Mouse (Mus musculus): ENCODE measurements at regions not wholly inside any gene's neighbourhood (a gene's known extent, or its start where the extent isn't known, plus 50 kb on each side); places are given as distances from the start of the nearest gene placed in this dataset.

- no peak for DNase-seq (ENCODE audit: low spot score in 2 of 2)
Measured at GRCm38 (mm10) chr19:55011341-55011740, 115.7 kb downstream of the Gpam start.

DNA sequence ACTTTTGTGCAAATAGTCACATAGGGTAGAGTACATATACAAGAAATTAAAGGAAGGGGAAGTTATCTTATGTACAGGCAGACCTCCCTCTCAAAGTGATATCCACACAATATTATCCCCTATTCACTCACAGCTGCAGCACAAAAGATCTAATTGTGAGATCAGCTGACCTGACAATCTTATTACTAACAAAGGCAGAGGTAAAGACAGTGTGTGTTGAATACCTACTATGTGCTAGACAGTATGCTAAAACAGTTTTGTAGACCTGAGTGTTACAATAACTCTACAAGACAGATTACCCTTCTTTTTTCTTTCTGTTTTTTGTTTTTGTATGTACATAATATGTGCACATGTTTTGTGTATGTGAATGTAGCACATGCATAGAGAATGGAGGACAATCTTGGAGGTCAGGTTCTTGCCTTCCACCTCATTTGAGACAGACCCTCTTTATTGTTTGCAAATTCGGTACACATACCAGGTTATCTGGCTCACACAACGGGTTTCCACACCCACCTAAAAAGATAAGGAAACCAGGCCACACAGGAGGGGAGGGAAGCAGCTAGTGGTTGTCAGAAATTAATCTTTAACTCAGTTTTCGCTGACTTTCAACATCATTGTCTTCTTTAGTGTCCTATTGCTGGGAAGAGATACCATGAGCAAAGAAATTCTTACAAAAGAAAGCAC, 118.4 kb downstream of the Gpam start:
- DNase-seq (ENCODE audit: low spot score in 2 of 2): no peak

DNA sequence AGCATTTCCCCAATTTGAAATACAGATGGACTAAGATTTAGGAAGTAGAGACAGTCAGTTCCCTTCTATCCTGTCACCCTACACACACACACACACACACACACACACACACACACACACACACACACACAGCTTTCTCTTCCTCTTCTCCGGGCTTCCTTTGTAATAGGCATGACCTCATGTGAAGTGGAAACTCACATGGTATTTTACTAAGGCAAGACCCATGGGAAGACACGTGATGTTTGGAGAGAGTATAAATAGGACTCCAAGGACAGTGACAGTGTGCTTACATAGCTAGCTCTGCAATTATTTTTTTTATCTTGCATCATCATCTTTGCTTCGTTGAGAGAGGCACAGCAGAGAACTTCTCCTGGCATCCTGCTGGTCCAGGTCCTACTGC, 137.1 kb downstream of the Gpam start:
- DNase-seq (ENCODE audit: low spot score in 2 of 2): no peak

DNA sequence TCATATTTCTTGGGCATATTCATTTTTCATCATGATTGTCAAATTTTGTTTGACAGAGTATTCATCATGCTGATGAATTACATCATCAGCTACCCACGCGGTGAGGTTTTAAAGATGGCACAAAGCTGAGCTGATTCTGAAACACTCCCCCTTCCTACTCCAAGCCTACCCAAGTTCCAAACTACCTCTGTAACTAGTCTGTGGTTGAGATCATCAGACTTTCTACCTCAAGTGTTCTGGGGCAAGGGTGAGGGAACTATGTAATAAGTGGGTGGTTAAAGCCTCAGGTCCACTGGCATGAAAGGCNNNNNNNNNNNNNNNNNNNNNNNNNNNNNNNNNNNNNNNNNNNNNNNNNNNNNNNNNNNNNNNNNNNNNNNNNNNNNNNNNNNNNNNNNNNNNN, 142.5 kb downstream of the Gpam start:
- DNase-seq (ENCODE audit: low spot score in 2 of 2): no peak

- DNase-seq (ENCODE audit: low spot score in 2 of 2): no peak
Measured at GRCm38 (mm10) chr19:54982801-54983200, 144.2 kb downstream of the Gpam start.

GRCm38 (mm10) chr19:54971440-54972211, 155.4 kb downstream of the Gpam start:
- DNase-seq (ENCODE audit: low spot score in 2 of 2): no peak

DNA sequence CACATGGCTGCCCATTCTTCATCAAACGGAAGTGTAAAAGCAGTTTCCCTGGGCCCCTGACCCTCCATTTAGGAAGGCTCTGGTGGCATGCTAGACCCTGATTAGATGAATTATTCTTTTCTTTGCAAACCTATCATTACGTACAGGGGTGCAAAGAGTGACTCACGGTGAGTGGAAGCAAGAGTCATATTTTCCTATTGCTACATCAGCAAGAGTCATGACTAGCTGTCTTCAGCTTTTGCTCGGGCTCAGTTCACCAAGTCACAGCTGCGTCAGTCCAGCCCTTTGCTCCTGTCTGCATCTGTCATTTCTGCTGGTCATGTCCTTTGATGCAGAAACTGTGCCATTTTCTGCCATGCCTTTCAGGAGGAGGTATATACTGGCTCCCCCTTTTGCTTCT, 168.7 kb downstream of the Gpam start:
- no peak for DNase-seq (ENCODE audit: low spot score in 2 of 2)

DNA sequence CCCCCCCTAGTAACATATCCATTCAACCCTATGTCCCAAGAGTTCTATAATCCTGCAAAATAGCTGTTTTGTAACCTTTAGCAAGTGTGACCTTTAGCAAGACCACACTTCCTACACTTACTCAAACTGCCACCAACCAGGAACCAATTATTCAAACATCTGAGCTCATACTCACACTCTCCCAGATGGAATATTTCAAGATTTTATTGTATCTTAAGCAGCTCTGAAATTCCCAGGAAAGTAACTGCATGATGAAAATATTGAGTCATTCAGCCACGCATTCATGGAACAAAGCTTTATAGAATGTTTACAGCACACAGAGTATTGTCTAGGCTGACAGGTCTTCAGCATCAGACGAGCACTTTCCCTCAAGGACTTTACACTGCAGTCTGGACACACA, 171.9 kb downstream of the Gpam start:
- DNase-seq (ENCODE audit: low spot score in 2 of 2): no peak

DNA sequence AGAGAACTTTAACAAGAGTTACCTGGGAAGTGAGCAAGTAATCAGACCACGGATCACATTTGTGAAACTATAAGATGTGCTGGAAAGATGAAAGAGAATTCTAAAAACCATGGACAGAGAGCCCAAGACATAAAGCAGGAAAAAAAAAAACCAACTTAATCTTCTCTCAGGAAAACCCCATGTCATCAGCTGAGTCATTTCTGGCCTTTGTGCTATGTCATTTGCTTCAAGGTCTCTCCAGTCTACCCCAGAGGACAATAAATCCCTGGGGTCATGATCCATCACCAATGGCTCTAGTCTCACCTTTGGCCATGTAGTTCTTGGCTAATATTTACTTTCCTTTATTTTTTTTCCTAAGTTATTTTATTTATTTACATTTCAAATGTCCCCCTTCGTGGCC, 174.5 kb downstream of the Gpam start:
- no peak for DNase-seq (ENCODE audit: low spot score in 2 of 2)

DNA sequence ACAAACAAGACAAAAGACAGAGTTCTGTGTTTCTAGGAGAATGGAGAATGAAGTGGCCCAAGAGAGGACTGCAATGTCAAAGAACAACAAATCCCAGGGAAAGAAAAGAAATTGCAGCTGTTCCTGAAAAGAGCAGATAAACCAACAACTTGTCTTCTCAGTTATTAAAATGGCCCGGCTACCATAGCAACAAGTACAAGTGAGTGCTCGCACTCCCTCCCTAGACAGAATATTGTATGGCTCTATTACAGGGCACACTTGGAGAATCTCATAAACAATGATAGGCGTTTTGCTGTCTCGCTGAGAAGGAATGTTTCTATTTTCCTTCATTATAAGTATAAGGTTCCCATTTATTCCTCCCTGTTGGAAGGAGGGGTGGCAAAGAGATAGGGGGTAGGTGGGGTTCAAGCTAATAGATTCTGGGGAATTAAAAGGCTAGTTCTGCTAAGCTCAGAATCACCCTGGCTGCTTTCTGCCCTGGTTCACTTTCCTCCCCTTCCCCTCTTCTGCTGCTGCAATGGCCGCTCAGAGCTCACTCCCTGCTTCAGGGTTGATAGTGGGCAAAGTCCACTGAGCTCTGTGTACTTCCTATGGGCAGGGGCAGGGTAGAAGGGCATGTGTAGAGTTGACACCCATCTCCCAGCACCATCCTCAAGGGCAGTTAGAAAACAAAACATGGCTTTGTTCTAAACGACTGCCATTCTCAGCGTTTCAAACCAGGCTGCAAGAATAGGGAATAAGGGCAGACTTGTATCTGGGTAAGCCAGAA, 178.5 kb downstream of the Gpam start:
- DNase-seq (ENCODE audit: low spot score in 2 of 2): no peak

DNA sequence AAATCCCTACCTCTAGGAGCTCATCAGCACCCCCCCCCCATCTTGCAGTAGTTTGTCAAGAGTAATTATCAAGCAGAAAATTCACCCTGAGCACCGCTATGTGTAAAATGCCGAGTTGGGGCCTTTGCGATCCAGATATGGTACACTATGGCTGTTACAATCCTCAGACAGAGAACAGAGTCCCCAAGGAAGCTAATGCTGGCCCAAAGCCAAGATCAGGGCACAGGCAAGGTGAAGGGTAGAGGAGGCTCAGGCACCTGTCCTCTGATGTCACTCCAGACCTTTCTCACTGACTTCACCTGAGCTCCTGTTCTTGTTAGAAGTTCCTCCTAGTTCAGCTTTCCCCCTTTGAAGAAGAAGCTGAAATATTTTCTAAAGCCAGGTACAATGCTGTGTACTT, 179.5 kb downstream of the Gpam start:
- no peak for DNase-seq (ENCODE audit: low spot score in 2 of 2)

DNA sequence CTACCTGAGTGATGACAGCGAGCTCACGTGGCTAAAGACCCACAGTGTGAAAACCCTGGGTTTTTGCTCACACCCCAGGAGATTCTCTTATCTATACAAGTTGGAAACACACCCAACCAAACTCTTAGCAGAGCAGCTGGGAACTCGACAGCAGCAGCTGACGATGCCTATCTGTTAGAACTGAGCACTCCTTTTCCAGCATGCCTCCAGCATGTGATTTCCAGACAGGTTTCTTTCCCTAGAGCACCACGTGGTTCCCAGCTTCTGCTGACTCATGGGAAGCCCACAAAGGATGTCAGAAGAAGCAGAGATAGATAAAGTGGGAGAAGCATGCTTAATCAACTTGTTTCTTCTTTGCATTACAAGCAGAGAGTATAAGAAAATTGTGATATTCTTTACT, 194.5 kb downstream of the Gpam start:
- DNase-seq (ENCODE audit: low spot score in 2 of 2): no peak

GRCm38 (mm10) chr19:54925888-54926287, 201.2 kb downstream of the Gpam start:
- DNase-seq (ENCODE audit: low spot score in 2 of 2): no peak

DNA sequence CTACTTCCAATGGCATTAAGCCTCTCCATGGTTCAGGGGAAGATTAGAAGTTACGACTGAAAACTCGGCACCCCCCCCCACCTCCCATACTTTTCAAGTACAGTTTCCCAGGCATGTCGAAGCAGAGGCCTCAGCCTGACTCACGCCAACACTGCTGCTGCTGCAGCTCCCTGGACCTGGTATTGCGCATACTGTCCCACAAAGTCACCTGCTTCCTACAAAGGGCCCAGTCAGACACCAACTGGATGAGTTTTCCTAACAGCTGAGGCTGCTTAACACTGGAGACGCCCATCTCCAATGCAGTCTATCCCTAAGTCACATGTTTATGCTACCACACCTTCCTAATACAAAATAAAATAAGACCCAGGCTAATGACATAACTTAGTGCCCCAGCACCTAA, 207.4 kb downstream of the Gpam start:
- DNase-seq (ENCODE audit: low spot score in 2 of 2): no peak

GRCm38 (mm10) chr19:54893622-54894021, 233.4 kb downstream of the Gpam start:
- no peak for DNase-seq (ENCODE audit: low spot score in 2 of 2)

- DNase-seq (ENCODE audit: low spot score in 2 of 2): peak in 1 of 2 experiments; percentile 3
Measured at GRCm38 (mm10) chr19:54867078-54867477, 260.0 kb downstream of the Gpam start.

DNA sequence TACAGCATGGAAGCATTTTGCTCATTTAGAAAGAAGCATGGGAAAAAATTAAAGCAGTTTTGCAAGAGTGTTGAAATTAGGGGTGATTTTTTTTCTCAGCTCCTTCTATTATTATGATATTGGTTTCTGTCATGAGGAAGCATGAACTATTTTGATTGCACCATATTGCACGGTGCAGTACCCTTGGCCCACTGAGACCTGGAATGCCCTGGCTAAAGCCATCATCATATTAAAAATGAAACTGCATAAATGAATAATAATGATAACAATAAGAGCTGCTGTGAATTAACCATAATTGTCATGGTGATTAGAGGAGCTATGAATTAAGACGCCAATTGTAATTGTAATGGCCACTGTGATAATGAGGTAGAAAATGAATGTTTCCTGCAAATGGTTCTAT, 271.8 kb downstream of the Gpam start:
- no peak for DNase-seq (ENCODE audit: low spot score in 2 of 2)

DNA sequence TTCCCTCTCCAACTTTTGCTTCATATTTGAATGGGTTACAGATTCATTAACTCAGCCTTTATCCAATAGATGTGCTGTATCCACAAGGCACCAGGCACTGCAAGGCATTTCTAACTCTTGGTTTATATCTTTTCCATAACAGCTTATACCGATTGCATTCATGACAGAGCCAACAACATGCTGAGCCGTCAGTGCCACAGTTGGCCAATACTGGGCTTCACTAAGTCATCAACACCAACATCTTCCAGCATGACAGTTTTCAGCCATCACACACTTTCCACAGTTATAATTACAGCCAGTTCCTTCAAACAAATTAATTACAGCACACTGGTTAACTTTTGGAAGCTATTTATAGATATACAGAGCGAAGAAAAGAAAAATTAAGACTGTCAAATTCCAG, 288.8 kb downstream of the Gpam start:
- DNase-seq (ENCODE audit: low spot score in 2 of 2): no peak

DNA sequence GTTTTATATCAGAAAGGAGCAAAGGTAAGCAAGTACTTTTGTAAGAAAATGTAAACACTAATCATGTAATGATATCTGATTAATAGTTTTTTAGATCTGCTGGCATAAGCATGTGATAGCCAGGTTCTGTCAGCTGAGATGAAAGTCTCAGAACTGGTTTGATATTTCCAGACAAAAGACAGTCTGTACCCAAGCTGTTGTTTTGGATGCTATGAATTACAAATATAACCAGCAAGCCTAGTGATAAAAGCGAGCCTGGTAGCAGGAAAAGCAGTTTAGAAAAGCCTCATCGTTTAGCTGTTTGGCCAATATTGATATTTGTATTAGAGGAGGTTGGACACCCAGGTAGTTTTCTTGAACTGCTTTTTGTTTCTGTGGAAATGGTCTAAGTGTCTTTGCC, 290.6 kb downstream of the Gpam start:
- DNase-seq (ENCODE audit: low spot score in 2 of 2): no peak

GRCm38 (mm10) chr19:54822161-54822560, 304.9 kb downstream of the Gpam start:
- DNase-seq (ENCODE audit: low spot score in 2 of 2): no peak

- no peak for DNase-seq (ENCODE audit: low spot score in 2 of 2)
Measured at GRCm38 (mm10) chr19:54820587-54820986, 306.5 kb downstream of the Gpam start.

DNA sequence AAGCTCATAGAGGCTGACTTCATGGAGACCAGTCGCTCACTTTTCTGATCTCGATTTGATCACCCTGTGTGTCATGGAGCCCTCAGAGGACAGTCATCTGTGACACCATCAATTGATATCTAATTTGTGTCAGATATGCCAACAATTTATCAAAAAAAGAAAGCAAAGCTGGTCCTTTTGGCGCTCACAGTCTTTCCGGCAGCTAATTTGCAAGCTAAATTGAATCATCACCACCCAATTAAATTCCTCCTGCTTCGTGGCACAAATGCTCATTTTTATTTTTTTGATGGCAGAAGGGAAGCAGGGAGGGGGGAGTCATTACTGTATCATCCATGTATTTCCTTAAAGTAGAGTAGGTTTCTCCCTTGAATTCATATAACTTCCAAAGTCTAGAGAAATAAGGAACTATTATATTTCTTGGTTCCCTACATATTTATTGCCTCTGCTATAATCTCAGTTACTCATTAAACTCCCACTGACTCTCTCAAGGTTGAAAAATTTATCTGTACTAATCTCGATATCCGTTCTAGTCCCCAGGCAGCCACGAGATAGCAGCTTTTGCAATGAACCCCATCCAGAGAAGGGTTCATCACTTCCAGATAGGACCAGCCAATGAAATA, 325.8 kb downstream of the Gpam start:
- DNase-seq (ENCODE audit: low spot score in 2 of 2): no peak
